Mouse (Mus musculus) gastrocnemius, adult 18-20 months (tissue): ENCODE data around the gene Cdc42ep2. TPM values are rescaled to one million over a fixed set of nuclear protein-coding genes. Genes with fewer than 3 reads are reported as not detected.
"Not testable (repeated sequence)": the region's sequence is repeated elsewhere in the genome, so short reads cannot be mapped to it uniquely, and the experiment has no call there.

Source experiments
- DNase-seq: peaks from one replicate; pipeline ENCODE4 v3.0.0; 2021; ENCODE audit warnings: low spot score
- total RNA-seq, 2 experiments: library from RNA; stranded (reverse); gene quantifications; 2 replicates each; pipeline ENCODE4 v1.2.3; 2021

The Cdc42ep2 gene
- total RNA-seq, 2 experiments from 2014 or later, result 8.9 to 11.2 TPM

- DNase-seq, result peak; percentile 98
These were observed 12.3 kb downstream of the Cdc42ep2 start for GRCm38 (mm10) chr19:5912103-5913006.

GRCm38 (mm10) chr19:5911430-5912102, 13.1 kb downstream of the Cdc42ep2 start:
- DNase-seq, result no peak

GRCm38 (mm10) chr19:5910221-5910620, 14.4 kb downstream of the Cdc42ep2 start:
- DNase-seq, result no peak

GRCm38 (mm10) chr19:5907275-5907674, 17.3 kb downstream of the Cdc42ep2 start:
- DNase-seq, result no peak

GRCm38 (mm10) chr19:5894002-5894678, 30.5 kb downstream of the Cdc42ep2 start, which contains the start of gene Tigd3:
Tigd3 (minus strand) TSS chr19:5894149.
- DNase-seq, result peak; percentile 94

- DNase-seq, result no peak
These were observed 31.2 kb downstream of the Cdc42ep2 start for GRCm38 (mm10) chr19:5893282-5894001.

- no peak for DNase-seq
These were observed 31.9 kb downstream of the Cdc42ep2 start for GRCm38 (mm10) chr19:5892735-5893134.

- no peak for DNase-seq
These were observed 32.4 kb downstream of the Cdc42ep2 start for GRCm38 (mm10) chr19:5892262-5892661.

GRCm38 (mm10) chr19:5891521-5892258, 32.9 kb downstream of the Cdc42ep2 start:
- DNase-seq, result no peak

GRCm38 (mm10) chr19:5889211-5889610, 35.4 kb downstream of the Cdc42ep2 start:
- DNase-seq, result no peak

- DNase-seq, result no peak
These were observed 37.3 kb downstream of the Cdc42ep2 start for GRCm38 (mm10) chr19:5887234-5887815.

- DNase-seq, result no peak
These were observed 38.8 kb downstream of the Cdc42ep2 start for GRCm38 (mm10) chr19:5885838-5886237.

GRCm38 (mm10) chr19:5883935-5884334, 40.7 kb downstream of the Cdc42ep2 start:
- no peak for DNase-seq

- not testable (repeated sequence) for DNase-seq
These were observed 42.5 kb downstream of the Cdc42ep2 start for GRCm38 (mm10) chr19:5882079-5882478.

GRCm38 (mm10) chr19:5881155-5881554, 43.5 kb downstream of the Cdc42ep2 start:
- DNase-seq, result no peak

GRCm38 (mm10) chr19:5879735-5880134, 44.9 kb downstream of the Cdc42ep2 start:
- DNase-seq, result no peak

GRCm38 (mm10) chr19:5878916-5879315, 45.7 kb downstream of the Cdc42ep2 start:
- DNase-seq, result no peak

GRCm38 (mm10) chr19:5878362-5878722, 46.3 kb downstream of the Cdc42ep2 start:
- peak; percentile 21 for DNase-seq

- DNase-seq, result peak; percentile 73
These were observed 46.8 kb downstream of the Cdc42ep2 start, which contains the start of gene Slc25a45 for GRCm38 (mm10) chr19:5877618-5878361. Slc25a45 (plus strand) TSS chr19:5877808.
